Mouse (Mus musculus): Measurements from ENCODE around the gene Enho. TPM values are rescaled to one million over a fixed set of nuclear protein-coding genes. Genes with fewer than 3 reads are reported as not detected.
"Not testable (repeated sequence)": the region's sequence is repeated elsewhere in the genome, so short reads cannot be mapped to it uniquely, and the experiment has no call there.

Gene Enho
- 30.7 and 30.9 TPM in 2 replicates for polyA plus RNA-seq (2014; fragmentation: Nextera tagmentation; extraction: Ambion mirVana)

- no peak within 1 kb of the TSS for H3K27ac ChIP-seq (ENCODE audit: low read length)
- H3K9ac ChIP-seq (replicated peaks; ENCODE audit: low read depth, low read length) = peak within 1 kb of the TSS; percentile 80
- peak within 1 kb of the TSS; percentile 82 for H3K4me2 ChIP-seq (replicated peaks; ENCODE audit: low read depth, low read length)
- no peaks in the 10 kb centered on the region for H3K27me3 ChIP-seq (ENCODE audit: control insufficient read depth, insufficient read depth, low read length)
- H3K36me3 ChIP-seq (ENCODE audit: control insufficient read depth, insufficient read depth, low read length) = no peaks in the 10 kb centered on the region
- H3K9me3 ChIP-seq (ENCODE audit: control insufficient read depth, low read depth, low read length) = no peaks in the 10 kb centered on the region
- ATAC-seq (ENCODE audit: insufficient number of reproducible peaks, insufficient read depth, low FRiP score, low read depth) = peak; percentile 91
- H3K4me1 ChIP-seq (ENCODE audit: control insufficient read depth, insufficient read depth, low read length) = peaks cover 20% of the 10 kb centered on the region; the same call in 1 of the 2 replicates
- under 1% methylated on average over 49 of the region's 74 CpGs for WGBS
- peak within 1 kb of the TSS; percentile 47 for H3K4me3 ChIP-seq (ENCODE audit: low read depth, low read length)
Observed at GRCm38 (mm10) chr4:41639913-41640507, at the start of gene Enho. Enho (minus strand) TSS chr4:41640324.

GRCm38 (mm10) chr4:41688562-41688961 lies 48.4 kb upstream of the Enho start:
- not testable (repeated sequence) for H3K36me3 ChIP-seq (ENCODE audit: control insufficient read depth, insufficient read depth, low read length); H3K9ac ChIP-seq (replicated peaks; ENCODE audit: low read depth, low read length); H3K4me1 ChIP-seq (ENCODE audit: control insufficient read depth, insufficient read depth, low read length); H3K4me2 ChIP-seq (replicated peaks; ENCODE audit: low read depth, low read length); H3K9me3 ChIP-seq (ENCODE audit: control insufficient read depth, low read depth, low read length); H3K27ac ChIP-seq (ENCODE audit: low read length); H3K4me3 ChIP-seq (ENCODE audit: low read depth, low read length); H3K27me3 ChIP-seq (ENCODE audit: control insufficient read depth, insufficient read depth, low read length); ATAC-seq (ENCODE audit: insufficient number of reproducible peaks, insufficient read depth, low FRiP score, low read depth)
- WGBS = 78% methylated on average over 1 of the region's 1 CpGs

- 60% methylated on average over 8 of the region's 10 CpGs for WGBS
- H3K27ac ChIP-seq (ENCODE audit: low read length); H3K4me2 ChIP-seq (replicated peaks; ENCODE audit: low read depth, low read length); H3K9ac ChIP-seq (replicated peaks; ENCODE audit: low read depth, low read length); ATAC-seq (ENCODE audit: insufficient number of reproducible peaks, insufficient read depth, low FRiP score, low read depth); H3K9me3 ChIP-seq (ENCODE audit: control insufficient read depth, low read depth, low read length); H3K4me3 ChIP-seq (ENCODE audit: low read depth, low read length); H3K36me3 ChIP-seq (ENCODE audit: control insufficient read depth, insufficient read depth, low read length); H3K27me3 ChIP-seq (ENCODE audit: control insufficient read depth, insufficient read depth, low read length): not testable (repeated sequence)
- H3K4me1 ChIP-seq (ENCODE audit: control insufficient read depth, insufficient read depth, low read length) = peaks cover 13% of the 10 kb centered on the region
Observed at GRCm38 (mm10) chr4:41685882-41686492, 45.9 kb upstream of the Enho start.

GRCm38 (mm10) chr4:41684931-41685453 lies 44.9 kb upstream of the Enho start:
- not testable (repeated sequence) for H3K27ac ChIP-seq (ENCODE audit: low read length); H3K9me3 ChIP-seq (ENCODE audit: control insufficient read depth, low read depth, low read length); H3K27me3 ChIP-seq (ENCODE audit: control insufficient read depth, insufficient read depth, low read length); H3K36me3 ChIP-seq (ENCODE audit: control insufficient read depth, insufficient read depth, low read length); ATAC-seq (ENCODE audit: insufficient number of reproducible peaks, insufficient read depth, low FRiP score, low read depth); H3K4me3 ChIP-seq (ENCODE audit: low read depth, low read length); H3K9ac ChIP-seq (replicated peaks; ENCODE audit: low read depth, low read length); H3K4me2 ChIP-seq (replicated peaks; ENCODE audit: low read depth, low read length)
- H3K4me1 ChIP-seq (ENCODE audit: control insufficient read depth, insufficient read depth, low read length) = peaks cover 16% of the 10 kb centered on the region
- under 1% methylated on average over 14 of the region's 14 CpGs for WGBS

DNA sequence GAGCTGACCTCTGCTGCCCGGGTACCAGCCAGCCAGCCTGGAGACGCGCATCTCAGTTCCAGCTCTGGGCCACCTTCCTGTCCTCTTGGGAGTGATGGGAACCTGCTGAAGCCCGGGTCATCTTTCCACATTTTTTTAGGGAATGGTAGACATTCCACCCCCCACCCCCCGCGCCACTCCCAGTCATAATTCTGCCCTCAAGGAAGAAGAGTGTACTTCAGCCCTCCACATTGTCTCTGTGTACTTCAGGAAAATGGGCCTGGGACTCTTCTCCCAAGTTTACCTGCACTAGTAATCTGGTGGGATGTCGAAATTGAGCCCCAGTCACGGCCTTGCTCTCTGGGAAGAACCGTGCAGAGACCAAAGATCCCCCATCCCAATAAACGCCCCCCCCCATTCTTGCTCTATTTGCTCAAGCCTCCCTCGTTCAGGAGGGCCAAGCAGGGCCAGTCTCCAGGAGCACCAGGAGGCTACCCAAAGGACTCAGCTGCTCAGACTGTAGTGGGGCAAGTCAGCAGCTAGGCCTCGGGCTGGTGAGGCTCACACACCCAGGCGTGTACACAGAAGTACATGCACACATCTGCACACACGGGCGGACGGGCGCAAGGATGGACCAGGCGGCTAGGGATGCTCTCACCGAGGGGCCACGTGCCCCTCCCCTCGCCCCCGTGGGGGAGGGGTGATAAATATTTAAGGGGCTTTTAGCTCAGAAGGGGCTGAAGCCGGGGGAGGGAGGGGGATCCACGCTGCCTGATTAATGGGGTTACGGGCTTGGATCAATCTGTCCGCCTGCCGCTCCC lies 44.2 kb upstream of the Enho start:
- ATAC-seq (ENCODE audit: insufficient number of reproducible peaks, insufficient read depth, low FRiP score, low read depth); H3K27me3 ChIP-seq (ENCODE audit: control insufficient read depth, insufficient read depth, low read length); H3K9ac ChIP-seq (replicated peaks; ENCODE audit: low read depth, low read length); H3K9me3 ChIP-seq (ENCODE audit: control insufficient read depth, low read depth, low read length); H3K36me3 ChIP-seq (ENCODE audit: control insufficient read depth, insufficient read depth, low read length); H3K4me3 ChIP-seq (ENCODE audit: low read depth, low read length): not testable (repeated sequence)
- Histone ChIP-seq H3K27ac (ENCODE audit: low read length) (peak overlapping the region; percentile 10; the same call in 1 of the 2 replicates), H3K4me2 (replicated peaks; ENCODE audit: low read depth, low read length) (peak overlapping the region; percentile 22; the same call in 1 of the 2 replicates), H3K4me1 (ENCODE audit: control insufficient read depth, insufficient read depth, low read length) (peaks cover 21% of the 10 kb centered on the region)
- 7% methylated on average over 20 of the region's 27 CpGs for WGBS

GRCm38 (mm10) chr4:41683303-41683702 lies 43.2 kb upstream of the Enho start:
- H3K9me3 ChIP-seq (ENCODE audit: control insufficient read depth, low read depth, low read length); H3K9ac ChIP-seq (replicated peaks; ENCODE audit: low read depth, low read length); H3K27ac ChIP-seq (ENCODE audit: low read length); H3K27me3 ChIP-seq (ENCODE audit: control insufficient read depth, insufficient read depth, low read length); H3K36me3 ChIP-seq (ENCODE audit: control insufficient read depth, insufficient read depth, low read length); H3K4me3 ChIP-seq (ENCODE audit: low read depth, low read length): not testable (repeated sequence)
- Histone ChIP-seq H3K4me1 (ENCODE audit: control insufficient read depth, insufficient read depth, low read length) (peaks cover 24% of the 10 kb centered on the region), H3K4me2 (replicated peaks; ENCODE audit: low read depth, low read length) (0 out of 2 replicates have a peak overlapping the region, but pooled peaks have one; percentile 20)
- peak; percentile 50; the same call in 1 of the 2 replicates for ATAC-seq (ENCODE audit: insufficient number of reproducible peaks, insufficient read depth, low FRiP score, low read depth)
- 0% methylated on average over 2 of the region's 27 CpGs for WGBS

DNA sequence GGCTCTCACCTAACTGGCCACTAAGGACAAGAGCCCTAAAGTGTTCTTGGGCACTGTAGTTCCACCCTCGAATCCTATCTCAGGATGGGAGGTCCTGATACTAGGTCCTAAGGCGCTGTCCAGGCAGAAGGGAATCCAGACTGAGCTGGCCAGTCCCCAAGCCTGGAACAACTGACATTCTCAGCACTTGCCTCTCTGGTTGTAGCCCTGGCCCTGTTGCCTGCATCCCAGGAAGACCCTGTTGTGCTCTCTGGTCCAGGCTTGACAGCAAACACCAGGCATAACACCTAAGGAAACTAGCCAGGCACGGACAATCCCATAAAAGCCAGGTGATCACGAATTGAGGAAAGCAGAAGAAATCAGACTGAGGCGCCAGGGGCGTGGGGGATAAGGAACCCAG lies 42.7 kb upstream of the Enho start:
- Histone ChIP-seq H3K9me3 (ENCODE audit: control insufficient read depth, low read depth, low read length) (no peaks in the 10 kb centered on the region), H3K9ac (replicated peaks; ENCODE audit: low read depth, low read length) (no peak overlapping the region), H3K27me3 (ENCODE audit: control insufficient read depth, insufficient read depth, low read length) (no peaks in the 10 kb centered on the region), H3K27ac (ENCODE audit: low read length) (peak overlapping the region; percentile 74; the same call in 1 of the 2 replicates), H3K4me1 (ENCODE audit: control insufficient read depth, insufficient read depth, low read length) (peaks cover 25% of the 10 kb centered on the region), H3K4me2 (replicated peaks; ENCODE audit: low read depth, low read length) (0 out of 2 replicates have a peak overlapping the region, but pooled peaks have one; percentile 4), H3K36me3 (ENCODE audit: control insufficient read depth, insufficient read depth, low read length) (no peaks in the 10 kb centered on the region), H3K4me3 (ENCODE audit: low read depth, low read length) (no peak overlapping the region)
- no peak for ATAC-seq (ENCODE audit: insufficient number of reproducible peaks, insufficient read depth, low FRiP score, low read depth)
- WGBS = 21% methylated on average over 6 of the region's 6 CpGs

GRCm38 (mm10) chr4:41681947-41682346 lies 41.8 kb upstream of the Enho start:
- H3K36me3 ChIP-seq (ENCODE audit: control insufficient read depth, insufficient read depth, low read length) = no peaks in the 10 kb centered on the region
- no peak overlapping the region for H3K9ac ChIP-seq (replicated peaks; ENCODE audit: low read depth, low read length)
- no peak overlapping the region for H3K4me3 ChIP-seq (ENCODE audit: low read depth, low read length)
- 57% methylated on average over 10 of the region's 10 CpGs for WGBS
- no peak overlapping the region for H3K27ac ChIP-seq (ENCODE audit: low read length)
- no peak for ATAC-seq (ENCODE audit: insufficient number of reproducible peaks, insufficient read depth, low FRiP score, low read depth)
- peaks cover 34% of the 10 kb centered on the region for H3K4me1 ChIP-seq (ENCODE audit: control insufficient read depth, insufficient read depth, low read length)
- H3K4me2 ChIP-seq (replicated peaks; ENCODE audit: low read depth, low read length) = no peak overlapping the region
- H3K9me3 ChIP-seq (ENCODE audit: control insufficient read depth, low read depth, low read length) = no peaks in the 10 kb centered on the region
- no peaks in the 10 kb centered on the region for H3K27me3 ChIP-seq (ENCODE audit: control insufficient read depth, insufficient read depth, low read length)
